Mouse (Mus musculus): ENCODE data around the gene Fam110a. TPM values are rescaled to one million over a fixed set of nuclear protein-coding genes. Genes with fewer than 3 reads are reported as not detected.

The Fam110a gene
- total and polyA plus RNA-seq, 2 experiments: 0.83 to 3.3 TPM

GRCm38 (mm10) chr2:151937893-151938292, 42.1 kb downstream of the Fam110a start:
- 37% methylated on average over 3 of the region's 3 CpGs for WGBS

GRCm38 (mm10) chr2:151930389-151931074, 49.5 kb downstream of the Fam110a start:
- TF ChIP-seq POLR2A (IDR thresholded peaks at IDR 0.05; ENCODE audit: extremely low read depth, insufficient read depth, low read length) (no peak), CTCF (IDR thresholded peaks at IDR 0.05; ENCODE audit: low read depth, low read length) (peak; percentile 95)
- no peaks in the 10 kb centered on the region for H3K79me2 ChIP-seq (ENCODE audit: control insufficient read depth, insufficient read depth, low read length)
- no peak overlapping the region for H3K4me3 ChIP-seq (ENCODE audit: insufficient read depth, low read depth, low read length)
- 35% methylated on average over 7 of the region's 7 CpGs for WGBS
- H3K27ac ChIP-seq (replicated peaks; ENCODE audit: insufficient read depth, low read depth, low read length): no peak overlapping the region
- no peaks in the 10 kb centered on the region for H3K36me3 ChIP-seq (ENCODE audit: control insufficient read depth, insufficient read depth, low read length)
- H3K9ac ChIP-seq (ENCODE audit: low read depth, low read length): no peak overlapping the region
- peaks cover 14% of the 10 kb centered on the region for H3K4me1 ChIP-seq (ENCODE audit: control insufficient read depth, insufficient read depth, low read length)
- peak; percentile 49 for DNase-seq (ENCODE audit: extremely low read depth, low read depth, low spot score)
- H3K27me3 ChIP-seq (ENCODE audit: control insufficient read depth, insufficient read depth, low read length): no peaks in the 10 kb centered on the region

More at GRCm38 (mm10) chr2:151937893-151938292, 42.1 kb downstream of the Fam110a start:
- no peaks in the 10 kb centered on the region for H3K27me3 ChIP-seq (ENCODE audit: control insufficient read depth, insufficient read depth, low read length)
- H3K79me2 ChIP-seq (ENCODE audit: control insufficient read depth, insufficient read depth, low read length): no peaks in the 10 kb centered on the region
- H3K36me3 ChIP-seq (ENCODE audit: control insufficient read depth, insufficient read depth, low read length): no peaks in the 10 kb centered on the region
- H3K9ac ChIP-seq (ENCODE audit: low read depth, low read length): no peak overlapping the region
- peaks cover 5% of the 10 kb centered on the region; the same call in 1 of the 2 replicates for H3K4me1 ChIP-seq (ENCODE audit: control insufficient read depth, insufficient read depth, low read length)
- TF ChIP-seq POLR2A (IDR thresholded peaks at IDR 0.05; ENCODE audit: extremely low read depth, insufficient read depth, low read length): no peak
- TF ChIP-seq CTCF (IDR thresholded peaks at IDR 0.05; ENCODE audit: low read depth, low read length): no peak
- no peak overlapping the region for H3K4me3 ChIP-seq (ENCODE audit: insufficient read depth, low read depth, low read length)
- H3K27ac ChIP-seq (replicated peaks; ENCODE audit: insufficient read depth, low read depth, low read length): no peak overlapping the region
- DNase-seq (ENCODE audit: extremely low read depth, low read depth, low spot score): peak; percentile 87

- DNase-seq (ENCODE audit: extremely low read depth, low read depth, low spot score): peak; percentile 95
- H3K27ac ChIP-seq (replicated peaks; ENCODE audit: insufficient read depth, low read depth, low read length): no peak overlapping the region
- no peak overlapping the region for H3K4me3 ChIP-seq (ENCODE audit: insufficient read depth, low read depth, low read length)
- TF ChIP-seq POLR2A (IDR thresholded peaks at IDR 0.05; ENCODE audit: extremely low read depth, insufficient read depth, low read length) (no peak), CTCF (IDR thresholded peaks at IDR 0.05; ENCODE audit: low read depth, low read length) (no peak)
- H3K4me1 ChIP-seq (ENCODE audit: control insufficient read depth, insufficient read depth, low read length): peaks cover 22% of the 10 kb centered on the region
- H3K36me3 ChIP-seq (ENCODE audit: control insufficient read depth, insufficient read depth, low read length): no peaks in the 10 kb centered on the region
- no peaks in the 10 kb centered on the region for H3K27me3 ChIP-seq (ENCODE audit: control insufficient read depth, insufficient read depth, low read length)
- 23% methylated on average over 11 of the region's 11 CpGs for WGBS
- H3K9ac ChIP-seq (ENCODE audit: low read depth, low read length): no peak overlapping the region
- no peaks in the 10 kb centered on the region for H3K79me2 ChIP-seq (ENCODE audit: control insufficient read depth, insufficient read depth, low read length)
Observed at GRCm38 (mm10) chr2:151927103-151927502, 52.9 kb downstream of the Fam110a start.

- H3K4me1 ChIP-seq (ENCODE audit: control insufficient read depth, insufficient read depth, low read length): peaks cover 22% of the 10 kb centered on the region
- WGBS: 8% methylated on average over 4 of the region's 4 CpGs
- H3K27me3 ChIP-seq (ENCODE audit: control insufficient read depth, insufficient read depth, low read length): no peaks in the 10 kb centered on the region
- no peaks in the 10 kb centered on the region for H3K36me3 ChIP-seq (ENCODE audit: control insufficient read depth, insufficient read depth, low read length)
- DNase-seq (ENCODE audit: extremely low read depth, low read depth, low spot score): peak; percentile 99
- TF ChIP-seq CTCF (IDR thresholded peaks at IDR 0.05; ENCODE audit: low read depth, low read length) (no peak), POLR2A (IDR thresholded peaks at IDR 0.05; ENCODE audit: extremely low read depth, insufficient read depth, low read length) (no peak)
- no peaks in the 10 kb centered on the region for H3K79me2 ChIP-seq (ENCODE audit: control insufficient read depth, insufficient read depth, low read length)
- no peak overlapping the region for H3K4me3 ChIP-seq (ENCODE audit: insufficient read depth, low read depth, low read length)
- H3K9ac ChIP-seq (ENCODE audit: low read depth, low read length): no peak overlapping the region
- H3K27ac ChIP-seq (replicated peaks; ENCODE audit: insufficient read depth, low read depth, low read length): peak overlapping the region; percentile 59
Observed at GRCm38 (mm10) chr2:151925715-151926114, 54.3 kb downstream of the Fam110a start.

- no peaks in the 10 kb centered on the region for H3K36me3 ChIP-seq (ENCODE audit: control insufficient read depth, insufficient read depth, low read length)
- WGBS: 77% methylated on average over 7 of the region's 7 CpGs
- no peak overlapping the region for H3K4me3 ChIP-seq (ENCODE audit: insufficient read depth, low read depth, low read length)
- no peak overlapping the region for H3K27ac ChIP-seq (replicated peaks; ENCODE audit: insufficient read depth, low read depth, low read length)
- no peak overlapping the region for H3K9ac ChIP-seq (ENCODE audit: low read depth, low read length)
- DNase-seq (ENCODE audit: extremely low read depth, low read depth, low spot score): no peak
- no peak for TF ChIP-seq POLR2A (IDR thresholded peaks at IDR 0.05; ENCODE audit: extremely low read depth, insufficient read depth, low read length)
- no peak for TF ChIP-seq CTCF (IDR thresholded peaks at IDR 0.05; ENCODE audit: low read depth, low read length)
- no peaks in the 10 kb centered on the region for H3K79me2 ChIP-seq (ENCODE audit: control insufficient read depth, insufficient read depth, low read length)
- H3K27me3 ChIP-seq (ENCODE audit: control insufficient read depth, insufficient read depth, low read length): no peaks in the 10 kb centered on the region
- peaks cover 22% of the 10 kb centered on the region for H3K4me1 ChIP-seq (ENCODE audit: control insufficient read depth, insufficient read depth, low read length)
Observed at GRCm38 (mm10) chr2:151924276-151924675, 55.7 kb downstream of the Fam110a start.

- Histone ChIP-seq H3K27me3 (ENCODE audit: control insufficient read depth, insufficient read depth, low read length) (no peaks in the 10 kb centered on the region), H3K27ac (replicated peaks; ENCODE audit: insufficient read depth, low read depth, low read length) (no peak overlapping the region), H3K4me1 (ENCODE audit: control insufficient read depth, insufficient read depth, low read length) (peaks cover 16% of the 10 kb centered on the region), H3K4me3 (ENCODE audit: insufficient read depth, low read depth, low read length) (no peak overlapping the region), H3K79me2 (ENCODE audit: control insufficient read depth, insufficient read depth, low read length) (no peaks in the 10 kb centered on the region), H3K9ac (ENCODE audit: low read depth, low read length) (no peak overlapping the region), H3K36me3 (ENCODE audit: control insufficient read depth, insufficient read depth, low read length) (no peaks in the 10 kb centered on the region)
- DNase-seq (ENCODE audit: extremely low read depth, low read depth, low spot score): no peak
- TF ChIP-seq POLR2A (IDR thresholded peaks at IDR 0.05; ENCODE audit: extremely low read depth, insufficient read depth, low read length) (no peak), CTCF (IDR thresholded peaks at IDR 0.05; ENCODE audit: low read depth, low read length) (no peak)
- WGBS: 81% methylated on average over 4 of the region's 4 CpGs
Observed at GRCm38 (mm10) chr2:151921596-151921995, 58.4 kb downstream of the Fam110a start.

Data from liver, adult 2 months (tissue).